Mouse (Mus musculus): ENCODE data around the gene Adsl. TPM values are rescaled to one million over a fixed set of nuclear protein-coding genes. Genes with fewer than 3 reads are reported as not detected.

Adsl gene
- total and polyA plus RNA-seq, 3 experiments = 75.7 to 92.2 (median 79.2) TPM

DNA sequence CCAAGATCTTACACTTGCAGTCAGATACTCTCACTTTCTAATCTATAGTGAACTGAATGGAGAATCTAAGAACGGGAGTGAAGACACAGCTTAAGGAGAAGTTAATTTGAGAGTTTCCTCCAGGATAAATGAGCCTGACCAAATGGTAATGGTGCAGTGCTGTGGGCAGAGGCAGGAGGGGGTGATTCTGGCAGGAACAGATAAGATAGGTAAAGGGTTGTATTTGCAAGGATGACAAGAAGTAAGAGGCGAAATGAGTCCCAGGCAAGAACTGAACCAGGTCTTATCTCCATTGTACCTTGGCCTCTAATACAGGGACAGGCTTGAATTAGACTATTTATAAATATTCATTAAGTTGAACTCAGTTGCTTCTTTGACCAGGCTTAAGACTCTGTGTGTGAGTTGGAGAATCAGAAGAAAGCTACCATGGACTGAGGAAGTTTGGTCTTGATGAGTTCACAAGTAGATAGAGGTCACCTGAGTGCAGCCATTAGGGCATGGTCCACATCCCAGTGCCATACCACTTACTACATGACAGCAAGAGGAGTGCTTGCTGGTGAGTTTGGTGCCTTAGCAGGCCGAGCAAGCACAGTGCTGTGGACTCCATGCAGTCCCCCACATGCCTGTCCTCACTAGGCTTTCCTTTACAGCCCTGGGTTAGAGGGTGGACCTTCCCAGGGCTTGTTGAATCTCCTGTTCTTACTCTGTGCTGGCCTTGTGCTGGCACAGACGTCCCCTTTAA, 37.3 kb upstream of the Adsl start:
- Histone ChIP-seq H3K4me3 (no peak overlapping the region), H3K9ac (ENCODE audit: low read depth, low read length) (no peak overlapping the region), H3K4me1 (ENCODE audit: control insufficient read depth, insufficient read depth, low read length) (no peaks in the 10 kb centered on the region; the same call in 1 of the 2 replicates), H3K36me3 (ENCODE audit: control insufficient read depth, insufficient read depth, low read length) (peaks cover 6% of the 10 kb centered on the region; the same call in 1 of the 2 replicates), H3K27me3 (ENCODE audit: control insufficient read depth, insufficient read depth, low read length) (no peaks in the 10 kb centered on the region), H3K79me2 (replicated peaks; ENCODE audit: control insufficient read depth, insufficient read depth, low read length) (no peaks in the 10 kb centered on the region), H3K27ac (no peak overlapping the region)
- 86% methylated on average over 4 of the region's 4 CpGs for WGBS
- intact Hi-C loops (cut with DNase I) = no loop called here
- no peak for DNase-seq
- TF ChIP-seq CTCF (IDR thresholded peaks at IDR 0.05) (no peak), POLR2A (IDR thresholded peaks at IDR 0.05; ENCODE audit: insufficient read depth, low read depth, low read length) (no peak), EP300 (IDR thresholded peaks at IDR 0.05; ENCODE audit: insufficient read depth, low read depth, low read length) (no peak)

GRCm38 (mm10) chr15:80912175-80912574, 36.1 kb upstream of the Adsl start:
- no peaks in the 10 kb centered on the region for H3K27me3 ChIP-seq (ENCODE audit: control insufficient read depth, insufficient read depth, low read length)
- H3K27ac ChIP-seq = no peak overlapping the region
- no peaks in the 10 kb centered on the region; the same call in 1 of the 2 replicates for H3K4me1 ChIP-seq (ENCODE audit: control insufficient read depth, insufficient read depth, low read length)
- intact Hi-C loops (cut with DNase I) = no loop called here
- TF ChIP-seq EP300 (IDR thresholded peaks at IDR 0.05; ENCODE audit: insufficient read depth, low read depth, low read length) (no peak), POLR2A (IDR thresholded peaks at IDR 0.05; ENCODE audit: insufficient read depth, low read depth, low read length) (no peak), CTCF (IDR thresholded peaks at IDR 0.05) (no peak)
- H3K4me3 ChIP-seq = no peak overlapping the region
- WGBS = 79% methylated on average over 3 of the region's 3 CpGs
- H3K79me2 ChIP-seq (replicated peaks; ENCODE audit: control insufficient read depth, insufficient read depth, low read length) = no peaks in the 10 kb centered on the region
- no peak for DNase-seq
- H3K9ac ChIP-seq (ENCODE audit: low read depth, low read length) = no peak overlapping the region
- H3K36me3 ChIP-seq (ENCODE audit: control insufficient read depth, insufficient read depth, low read length) = peaks cover 9% of the 10 kb centered on the region

DNA sequence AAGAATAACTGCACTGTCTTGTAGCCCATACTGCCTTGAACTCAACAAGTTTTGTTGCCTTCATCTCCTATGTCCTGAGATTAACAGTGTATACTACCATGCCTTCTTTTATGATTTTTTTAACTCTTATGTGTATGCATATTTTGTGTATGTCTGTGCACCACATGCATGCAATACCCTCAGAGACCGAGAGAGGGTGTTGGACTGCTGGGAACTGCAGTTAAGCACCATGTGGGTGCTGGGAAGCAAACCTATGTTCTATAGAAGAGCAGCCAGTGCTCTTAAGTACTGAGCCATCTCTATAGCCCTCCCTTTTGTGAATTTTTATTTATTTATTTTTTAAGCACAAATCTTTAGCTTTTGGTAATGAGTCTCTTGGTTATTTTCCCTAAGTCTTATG, 34.5 kb upstream of the Adsl start:
- H3K79me2 ChIP-seq (replicated peaks; ENCODE audit: control insufficient read depth, insufficient read depth, low read length) = no peaks in the 10 kb centered on the region

DNA sequence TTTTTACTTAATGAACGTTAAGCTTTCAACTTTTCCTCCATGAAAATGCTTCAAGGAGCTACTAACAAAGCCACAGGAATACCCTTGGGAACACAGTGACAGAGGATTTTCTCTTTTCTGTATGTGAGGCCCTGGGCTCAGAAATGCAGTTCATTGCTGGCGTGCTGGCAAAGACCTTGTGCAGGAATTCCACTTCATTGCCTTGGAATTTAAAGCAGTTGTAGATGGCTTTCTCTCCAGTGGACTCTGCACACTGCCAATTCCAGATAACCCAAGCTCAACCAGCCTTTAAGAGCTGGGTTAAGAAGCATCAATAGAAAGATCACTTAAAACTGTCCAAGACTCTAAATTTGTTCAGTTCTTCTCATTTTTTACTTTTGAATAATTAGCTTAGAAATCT, 32.4 kb upstream of the Adsl start:
- no peak for TF ChIP-seq POLR2A (IDR thresholded peaks at IDR 0.05; ENCODE audit: insufficient read depth, low read depth, low read length)
- no peak for TF ChIP-seq EP300 (IDR thresholded peaks at IDR 0.05; ENCODE audit: insufficient read depth, low read depth, low read length)
- no peak for TF ChIP-seq CTCF (IDR thresholded peaks at IDR 0.05)
- H3K27ac ChIP-seq = no peak overlapping the region
- no peaks in the 10 kb centered on the region for H3K27me3 ChIP-seq (ENCODE audit: control insufficient read depth, insufficient read depth, low read length)
- H3K36me3 ChIP-seq (ENCODE audit: control insufficient read depth, insufficient read depth, low read length) = peaks cover 15% of the 10 kb centered on the region
- H3K9ac ChIP-seq (ENCODE audit: low read depth, low read length) = no peak overlapping the region
- intact Hi-C loops (cut with DNase I) = no loop called here
- H3K79me2 ChIP-seq (replicated peaks; ENCODE audit: control insufficient read depth, insufficient read depth, low read length) = no peaks in the 10 kb centered on the region
- no peaks in the 10 kb centered on the region; the same call in 1 of the 2 replicates for H3K4me1 ChIP-seq (ENCODE audit: control insufficient read depth, insufficient read depth, low read length)
- no peak overlapping the region for H3K4me3 ChIP-seq
- WGBS = 64% methylated on average over 2 of the region's 2 CpGs
- no peak for DNase-seq

More for the DNA sequence above, 34.5 kb upstream of the Adsl start:
- Histone ChIP-seq H3K27ac (no peak overlapping the region), H3K27me3 (ENCODE audit: control insufficient read depth, insufficient read depth, low read length) (no peaks in the 10 kb centered on the region), H3K4me3 (no peak overlapping the region), H3K36me3 (ENCODE audit: control insufficient read depth, insufficient read depth, low read length) (peaks cover 15% of the 10 kb centered on the region), H3K9ac (ENCODE audit: low read depth, low read length) (no peak overlapping the region), H3K4me1 (ENCODE audit: control insufficient read depth, insufficient read depth, low read length) (no peaks in the 10 kb centered on the region; the same call in 1 of the 2 replicates)
- WGBS = 92% methylated on average over 1 of the region's 1 CpGs
- TF ChIP-seq EP300 (IDR thresholded peaks at IDR 0.05; ENCODE audit: insufficient read depth, low read depth, low read length) (no peak), CTCF (IDR thresholded peaks at IDR 0.05) (no peak), POLR2A (IDR thresholded peaks at IDR 0.05; ENCODE audit: insufficient read depth, low read depth, low read length) (no peak)
- no peak for DNase-seq
- intact Hi-C loops (cut with DNase I) = no loop called here

- H3K36me3 ChIP-seq (ENCODE audit: control insufficient read depth, insufficient read depth, low read length) = peaks cover 15% of the 10 kb centered on the region
- H3K27ac ChIP-seq = no peak overlapping the region
- H3K4me1 ChIP-seq (ENCODE audit: control insufficient read depth, insufficient read depth, low read length) = no peaks in the 10 kb centered on the region; the same call in 1 of the 2 replicates
- H3K4me3 ChIP-seq = no peak overlapping the region
- intact Hi-C loops (cut with DNase I) = no loop called here
- WGBS = 90% methylated on average over 7 of the region's 7 CpGs
- no peak for DNase-seq
- TF ChIP-seq EP300 (IDR thresholded peaks at IDR 0.05; ENCODE audit: insufficient read depth, low read depth, low read length) (no peak), POLR2A (IDR thresholded peaks at IDR 0.05; ENCODE audit: insufficient read depth, low read depth, low read length) (no peak), CTCF (IDR thresholded peaks at IDR 0.05) (no peak)
- H3K27me3 ChIP-seq (ENCODE audit: control insufficient read depth, insufficient read depth, low read length) = no peaks in the 10 kb centered on the region
- H3K79me2 ChIP-seq (replicated peaks; ENCODE audit: control insufficient read depth, insufficient read depth, low read length) = no peaks in the 10 kb centered on the region
- no peak overlapping the region for H3K9ac ChIP-seq (ENCODE audit: low read depth, low read length)
These were observed 31.7 kb upstream of the Adsl start for GRCm38 (mm10) chr15:80916621-80917020.

DNA sequence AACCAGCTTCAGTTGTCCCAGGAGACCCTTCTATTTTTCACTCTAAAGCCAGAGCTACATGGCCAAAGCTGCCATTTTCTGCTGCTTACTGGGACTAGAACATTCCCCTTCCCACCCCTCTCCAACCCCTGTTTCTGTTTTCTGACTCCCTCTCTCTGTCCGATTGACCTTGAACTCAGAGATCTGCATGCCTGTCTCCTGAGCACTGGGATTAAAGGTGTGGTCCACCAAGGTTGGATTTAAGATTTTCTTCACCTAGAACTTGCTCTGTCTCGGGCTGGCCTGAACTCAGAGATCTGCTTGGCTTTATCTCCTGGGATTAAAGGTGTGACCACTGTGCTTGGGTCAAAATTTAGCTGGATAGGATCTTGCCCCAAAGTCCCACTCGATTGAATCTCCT, 27.9 kb upstream of the Adsl start:
- H3K36me3 ChIP-seq (ENCODE audit: control insufficient read depth, insufficient read depth, low read length) = peaks cover 12% of the 10 kb centered on the region
- WGBS = 97% methylated on average over 3 of the region's 3 CpGs
- no peak overlapping the region for H3K9ac ChIP-seq (ENCODE audit: low read depth, low read length)
- TF ChIP-seq CTCF (IDR thresholded peaks at IDR 0.05) (no peak), EP300 (IDR thresholded peaks at IDR 0.05; ENCODE audit: insufficient read depth, low read depth, low read length) (no peak), POLR2A (IDR thresholded peaks at IDR 0.05; ENCODE audit: insufficient read depth, low read depth, low read length) (no peak)
- H3K4me3 ChIP-seq = no peak overlapping the region
- intact Hi-C loops (cut with DNase I) = no loop called here
- no peaks in the 10 kb centered on the region for H3K27me3 ChIP-seq (ENCODE audit: control insufficient read depth, insufficient read depth, low read length)
- DNase-seq = no peak
- no peak overlapping the region for H3K27ac ChIP-seq
- H3K4me1 ChIP-seq (ENCODE audit: control insufficient read depth, insufficient read depth, low read length) = no peaks in the 10 kb centered on the region; the same call in 1 of the 2 replicates
- H3K79me2 ChIP-seq (replicated peaks; ENCODE audit: control insufficient read depth, insufficient read depth, low read length) = no peaks in the 10 kb centered on the region
